Mouse (Mus musculus) T-helper 17 cell (primary cell): ENCODE data around the gene Cd82.

Experiments
- in situ Hi-C, 2 experiments: fragments of 300-600 bp; cut with MboI, MseI; formaldehyde crosslinking; loops; 1 replicate in 1 of 2; 2 replicates in 1 of 2; pipeline ENCODE4 v1.15.1; 2025; ENCODE audit warnings: high pct_unique_total_duplicates in 2 of 2

Cd82 gene

DNA sequence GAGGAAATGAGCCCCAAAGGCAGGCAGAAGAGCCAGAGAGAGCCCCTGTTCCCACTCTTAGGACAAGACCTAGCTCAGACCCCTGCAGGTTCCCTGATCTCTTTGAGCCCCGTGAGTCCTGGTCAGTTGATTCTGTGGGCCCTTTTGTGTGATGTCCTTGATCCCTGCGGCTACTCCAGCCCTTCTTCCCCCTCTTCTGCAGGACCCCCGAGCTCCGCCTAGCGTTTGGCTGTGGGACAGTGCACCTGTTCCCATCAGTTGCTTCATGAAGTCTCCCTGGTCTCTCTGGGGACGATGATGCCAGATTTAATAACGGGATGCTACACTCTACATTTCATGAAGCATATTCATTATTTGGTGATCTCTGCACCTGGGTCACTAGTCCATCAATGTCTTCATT, 6.2 kb upstream of the Cd82 start:
- in situ Hi-C loops, result loop anchor here in 1 of 2 experiments (5.0 kb wide), 2 partner anchors 47 to 262 kb away; no protein-coding TSS in a partner anchor

DNA sequence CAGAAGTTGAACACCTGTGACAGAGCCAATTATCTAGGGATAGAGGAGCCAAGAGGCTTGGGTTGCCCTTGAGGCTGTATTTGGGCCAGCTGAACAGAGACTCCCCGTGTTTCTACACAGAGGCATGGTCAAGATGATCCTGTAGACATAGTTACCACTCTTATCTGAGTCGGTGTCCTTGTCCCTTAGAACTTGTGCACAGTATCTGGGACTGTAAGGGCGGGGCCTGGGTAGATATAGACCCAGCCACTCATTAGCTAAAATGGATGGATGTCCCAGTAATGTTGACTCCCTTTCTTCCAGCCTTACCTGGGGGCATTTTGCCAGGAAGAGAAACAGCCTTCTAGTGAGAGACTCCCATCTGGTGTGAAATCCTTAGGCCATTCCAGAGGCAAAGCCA, 3.4 kb upstream of the Cd82 start:
- in situ Hi-C loops, result loop anchor here in 1 of 2 experiments (5.0 kb wide), 2 partner anchors 44 to 259 kb away; no protein-coding TSS in a partner anchor

DNA sequence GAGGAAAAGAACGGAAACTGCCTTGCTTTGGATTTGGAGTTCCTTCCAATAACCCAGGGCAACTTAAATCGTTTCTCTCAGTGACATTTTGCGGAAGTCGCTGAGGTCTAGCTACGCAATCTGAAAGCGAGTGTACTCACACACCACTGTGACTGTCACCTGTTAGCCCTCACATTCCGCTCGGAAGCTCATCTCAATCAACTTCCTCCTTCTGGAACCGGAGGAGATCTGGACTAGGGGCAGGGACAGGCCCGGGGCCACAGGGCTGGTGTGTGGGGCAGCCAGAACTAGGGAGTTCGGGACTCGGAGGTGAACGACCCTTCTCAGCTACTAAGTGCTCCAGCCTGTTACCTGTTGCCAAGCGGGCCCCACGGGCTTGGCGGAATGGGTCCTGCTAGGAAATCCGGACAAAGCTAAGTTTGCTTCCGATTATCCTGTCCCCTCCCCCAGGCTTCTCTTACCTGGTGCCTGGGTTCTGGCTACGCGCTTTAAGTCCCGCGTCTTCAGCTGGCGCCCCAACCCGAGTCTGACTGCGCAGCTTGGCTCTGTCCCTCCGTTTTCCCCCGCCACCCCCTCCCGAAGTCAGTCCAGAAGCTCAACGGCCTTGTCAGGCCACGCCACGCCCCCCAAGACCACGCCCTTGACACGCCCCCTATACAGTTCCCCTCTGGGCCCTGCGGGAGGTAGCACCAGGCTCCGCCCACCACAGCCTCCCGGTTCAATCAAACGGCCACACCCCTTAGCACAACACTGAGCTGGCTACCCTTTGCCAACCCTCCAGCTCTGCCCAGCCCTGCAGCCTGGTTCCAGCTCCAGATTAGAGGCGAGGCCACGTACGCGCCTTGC, 848 bp downstream of the Cd82 start:
- in situ Hi-C loops, result no loop called here

- in situ Hi-C loops, result no loop called here
Observed at GRCm38 (mm10) chr2:93460786-93461469, 2.0 kb downstream of the Cd82 start.

DNA sequence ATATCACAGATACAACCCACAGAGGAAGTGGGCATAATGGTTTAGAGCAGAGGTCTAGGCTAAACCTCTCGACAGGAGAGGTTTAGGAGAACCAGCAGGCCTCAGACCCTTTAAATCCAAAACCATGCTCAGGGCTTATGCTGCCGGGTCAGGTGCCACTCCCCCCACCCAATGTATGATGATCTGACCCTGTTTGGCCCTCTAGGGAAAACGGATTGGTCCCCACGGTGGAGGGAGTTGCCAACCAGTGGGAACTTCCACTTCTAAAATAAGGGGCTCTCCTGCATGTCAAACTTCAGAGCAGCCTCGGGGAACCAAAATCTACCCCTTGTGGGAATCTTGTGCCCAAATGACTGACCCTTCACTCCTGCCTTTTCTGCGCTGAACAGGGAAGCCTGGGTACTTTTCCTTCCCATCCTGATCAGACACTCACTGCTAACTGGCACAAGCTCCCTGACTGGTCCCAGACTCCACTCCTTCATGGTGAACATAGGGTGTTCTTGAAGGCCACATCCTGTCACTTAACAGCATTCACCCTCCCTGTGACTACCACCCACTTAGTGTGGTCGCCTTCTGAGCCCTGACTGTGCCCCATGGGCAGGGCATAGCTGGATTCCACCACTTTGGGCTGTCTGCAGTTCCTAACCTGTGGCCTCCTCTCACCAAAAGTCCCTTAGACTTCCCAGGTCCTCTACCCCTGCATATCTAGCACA, 3.6 kb downstream of the Cd82 start:
- in situ Hi-C loops, result loop anchor here in 1 of 2 experiments (5.0 to 10.0 kb wide), 2 partner anchors 37 to 1005 kb away; no protein-coding TSS in a partner anchor

GRCm38 (mm10) chr2:93458332-93459207, 4.4 kb downstream of the Cd82 start:
- in situ Hi-C loops, result loop anchor here in 1 of 2 experiments (5.0 to 10.0 kb wide), 2 partner anchors 36 to 1004 kb away; no protein-coding TSS in a partner anchor

GRCm38 (mm10) chr2:93457426-93458130, 5.4 kb downstream of the Cd82 start:
- in situ Hi-C loops, result loop anchor here in 1 of 2 experiments (5.0 to 10.0 kb wide), 2 partner anchors 35 to 1003 kb away; no protein-coding TSS in a partner anchor

GRCm38 (mm10) chr2:93456140-93456539, 6.8 kb downstream of the Cd82 start:
- in situ Hi-C loops, result loop anchor here in 1 of 2 experiments (5.0 to 10.0 kb wide), 2 partner anchors 34 to 1001 kb away; no protein-coding TSS in a partner anchor

GRCm38 (mm10) chr2:93454817-93455591, 7.9 kb downstream of the Cd82 start:
- in situ Hi-C loops, result loop anchor here in 1 of 2 experiments (5.0 to 10.0 kb wide), 2 partner anchors 33 to 1000 kb away; no protein-coding TSS in a partner anchor

- in situ Hi-C loops, result loop anchor here in 1 of 2 experiments (10.0 kb wide), 1 partner anchor 1000 kb away; no protein-coding TSS in a partner anchor
Observed at GRCm38 (mm10) chr2:93454334-93454733, 8.6 kb downstream of the Cd82 start.

- in situ Hi-C loops, result loop anchor here in 1 of 2 experiments (10.0 kb wide), 1 partner anchor 998 kb away; no protein-coding TSS in a partner anchor
Observed at GRCm38 (mm10) chr2:93453046-93453445, 9.9 kb downstream of the Cd82 start.

- in situ Hi-C loops, result loop anchor here in 1 of 2 experiments (10.0 kb wide), 1 partner anchor 998 kb away; no protein-coding TSS in a partner anchor
Observed at GRCm38 (mm10) chr2:93452506-93452905, 10.4 kb downstream of the Cd82 start.

DNA sequence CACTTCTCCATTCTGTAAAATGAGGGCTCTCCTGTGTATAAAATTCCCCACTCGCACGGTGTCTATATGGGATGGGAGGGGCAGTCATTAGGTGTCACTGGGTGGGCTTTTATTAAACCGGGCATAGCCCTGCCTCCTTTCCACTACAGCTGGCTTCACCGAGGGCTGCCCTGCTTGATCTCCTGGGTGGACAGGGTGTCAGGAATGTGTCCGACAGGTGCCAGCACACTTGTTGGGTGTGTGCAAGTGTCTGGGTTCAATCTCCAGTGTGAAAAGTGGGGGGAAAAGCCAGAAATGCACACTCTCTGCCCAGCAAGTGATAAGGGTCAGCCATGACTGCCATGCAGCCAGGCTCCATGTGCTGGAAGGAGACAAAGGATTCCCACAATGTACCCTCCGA, 10.9 kb downstream of the Cd82 start:
- in situ Hi-C loops, result loop anchor here in 1 of 2 experiments (10.0 kb wide), 1 partner anchor 997 kb away; no protein-coding TSS in a partner anchor

DNA sequence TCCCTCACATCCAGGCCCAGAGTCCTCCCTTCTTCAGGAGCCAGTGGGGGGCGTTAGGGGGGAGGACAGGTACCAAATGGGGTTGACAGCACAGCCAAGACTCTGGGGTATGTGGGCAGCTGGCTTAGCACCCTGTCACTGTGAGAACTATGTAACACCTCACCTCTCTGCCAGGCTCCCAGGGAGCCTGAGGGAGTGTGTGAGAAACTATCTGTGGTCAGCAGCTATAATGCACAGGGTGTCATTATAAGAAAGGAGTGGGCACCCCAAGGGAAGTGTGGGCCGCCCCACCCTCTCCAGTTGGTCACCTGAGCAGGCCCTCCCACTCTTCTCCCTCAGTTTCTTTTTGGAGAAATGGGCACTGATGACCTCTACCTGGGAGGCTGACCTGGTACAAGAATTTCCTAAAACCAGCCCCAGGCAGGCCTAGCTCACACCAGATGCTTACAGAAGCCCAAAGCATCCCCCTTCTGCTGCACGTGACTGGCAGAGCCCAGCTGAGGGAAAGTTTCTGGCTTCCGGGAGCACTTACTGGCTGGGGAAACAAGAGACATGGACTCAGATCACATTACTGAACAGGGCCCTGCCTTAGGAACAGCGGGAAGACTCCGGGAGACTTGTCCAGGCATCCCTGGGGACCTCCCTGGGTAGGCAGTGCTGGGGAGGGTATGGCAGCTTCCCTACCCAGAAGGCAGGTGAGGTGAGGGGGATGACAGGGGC, 11.6 kb downstream of the Cd82 start:
- in situ Hi-C loops, result loop anchor here in 1 of 2 experiments (10.0 kb wide), 1 partner anchor 997 kb away; no protein-coding TSS in a partner anchor

GRCm38 (mm10) chr2:93450695-93451094, 12.2 kb downstream of the Cd82 start:
- in situ Hi-C loops, result loop anchor here in 1 of 2 experiments (10.0 kb wide), 1 partner anchor 996 kb away; no protein-coding TSS in a partner anchor

GRCm38 (mm10) chr2:93449657-93450056, 13.3 kb downstream of the Cd82 start:
- in situ Hi-C loops, result loop anchor here (10.0 to 25.0 kb wide), 3 partner anchors 995 to 1487 kb away; no protein-coding TSS in a partner anchor

DNA sequence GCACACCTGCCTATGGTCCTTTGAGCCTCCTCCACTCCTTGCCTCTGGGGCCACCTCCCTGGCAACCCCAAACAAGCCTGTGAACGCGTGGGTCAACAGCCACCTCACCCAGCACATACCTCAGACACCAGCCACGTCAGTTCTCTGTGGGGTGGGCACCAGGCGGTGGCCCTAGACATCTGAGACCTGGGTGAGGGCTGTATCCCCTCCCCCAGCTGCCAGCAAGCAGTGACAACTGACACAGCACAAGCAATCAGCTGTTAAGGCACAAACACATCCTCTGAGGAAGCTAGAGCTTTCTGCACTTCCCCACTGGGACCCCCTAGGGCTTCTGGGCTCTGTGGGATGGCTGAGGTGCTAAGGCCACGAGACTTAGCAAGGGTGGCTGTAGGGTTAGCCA, 14.2 kb downstream of the Cd82 start:
- in situ Hi-C loops, result loop anchor here (25.0 kb wide), 2 partner anchors 1386 to 1486 kb away; no protein-coding TSS in a partner anchor
